Mouse (Mus musculus) hindbrain, embryonic 16.5 days (tissue): Measurements from ENCODE around the gene Dync2li1. TPM values are rescaled to one million over a fixed set of nuclear protein-coding genes. Genes with fewer than 3 reads are reported as not detected.

Source experiments
- ATAC-seq: fragments of 200-750 bp; cut with Nextera tagmentation; 2 replicates; pipeline ENCODE4 v1.8.0; 2017; ENCODE audit warnings: moderate TSS enrichment, moderate library complexity
- H3K27ac ChIP-seq: fragments of 300-500 bp; sonication (generic); 2 replicates; pipeline ENCODE4 v1.5.1; 2014; ENCODE audit warnings: low read depth, mild to moderate bottlenecking, control low read depth, low read length, moderate library complexity
- H3K27me3 ChIP-seq: fragments of 300-500 bp; sonication (generic); replicated peaks from 2 replicates; pipeline ENCODE4 v1.6.1; 2014; ENCODE audit warnings: low read length; ENCODE audit not compliant: control insufficient read depth, insufficient read depth
- H3K36me3 ChIP-seq: fragments of 300-500 bp; sonication (generic); 2 replicates; pipeline ENCODE4 v1.6.1; 2014; ENCODE audit warnings: mild to moderate bottlenecking, low read length, moderate library complexity, mixed read lengths; ENCODE audit not compliant: control insufficient read depth, insufficient read depth
- H3K4me1 ChIP-seq: fragments of 300-500 bp; sonication (generic); 2 replicates; pipeline ENCODE4 v1.6.1; 2014; ENCODE audit warnings: low read depth, low read length; ENCODE audit not compliant: control insufficient read depth, insufficient read depth
- H3K4me2 ChIP-seq: fragments of 300-500 bp; sonication (generic); 2 replicates; pipeline ENCODE4 v1.6.1; 2014; ENCODE audit warnings: mild to moderate bottlenecking, low read length, control low read depth, moderate library complexity
- H3K4me3 ChIP-seq: fragments of 300-500 bp; sonication (generic); 2 replicates; pipeline ENCODE4 v1.5.1; 2014; ENCODE audit warnings: mild to moderate bottlenecking, low read length, control low read depth, moderate library complexity
- H3K9ac ChIP-seq: fragments of 300-500 bp; sonication (generic); 2 replicates; pipeline ENCODE4 v1.6.1; 2014; ENCODE audit warnings: low read depth, mild to moderate bottlenecking, control low read depth, low read length, moderate library complexity
- H3K9me3 ChIP-seq: fragments of 300-500 bp; sonication (generic); 2 replicates; pipeline ENCODE4 v1.6.1; 2014; ENCODE audit warnings: mild to moderate bottlenecking, low read length, moderate library complexity; ENCODE audit not compliant: control insufficient read depth
- WGBS: fragments of 180-500 bp; shearing (Covaris S2); extraction: QIAGEN DNeasy Blood & Tissue Kit; methylation state at CpG from one replicate; pipeline ENCODE4 v1.1.7; 2014; 5-methylcytosine and 5-hydroxymethylcytosine counted together
- polyA plus RNA-seq: library from polyadenylated mRNA; unstranded; fragments of >200 nt; fragmentation: Nextera tagmentation; extraction: Ambion mirVana; gene quantifications from 2 replicates; pipeline ENCODE4 v1.2.1, GENCODE M21; 2015

Dync2li1 gene
- polyA plus RNA-seq = 39.0 and 40.0 TPM in 2 replicates

DNA sequence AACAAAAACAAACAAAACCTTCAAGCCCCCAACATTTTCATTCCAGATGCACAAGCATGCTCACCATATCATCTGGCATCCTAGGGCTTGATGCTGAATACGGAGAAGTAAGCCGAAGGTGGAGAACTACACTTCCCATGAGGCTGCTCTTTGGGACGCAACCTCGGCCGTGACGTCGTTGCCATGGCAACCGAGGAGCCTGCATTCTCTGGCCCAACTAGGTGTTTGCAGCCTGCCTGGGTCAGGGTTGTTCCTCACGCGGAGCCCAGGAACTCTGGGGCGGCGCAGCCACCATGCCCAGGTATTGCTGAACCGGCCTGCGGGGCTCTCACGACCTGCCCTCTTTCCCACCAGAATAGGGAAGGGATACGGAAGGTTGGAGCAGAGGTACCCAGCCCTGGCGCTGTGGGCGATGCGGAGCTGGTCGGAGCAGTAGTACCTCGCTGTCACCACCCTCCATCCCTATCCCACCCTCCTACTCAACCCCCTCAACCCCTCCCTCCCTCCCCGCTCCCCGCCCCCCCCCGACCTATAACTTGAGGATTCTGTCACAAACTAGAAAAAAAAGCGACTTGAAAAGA is at the start of gene Dync2li1:
TSS of gene Dync2li1 (plus strand) at position 221 of the 581 bp plus-strand sequence.
- ATAC-seq = peak; percentile 99
- Histone ChIP-seq H3K4me3 (peak within 1 kb of the TSS; percentile 69), H3K4me2 (peak within 1 kb of the TSS; percentile 58), H3K27ac (peak within 1 kb of the TSS; percentile 76; the same call in 1 of the 2 replicates), H3K4me1 (peaks cover 6% of the 10 kb centered on the region), H3K36me3 (no peaks in the 10 kb centered on the region), H3K27me3 (no peaks in the 10 kb centered on the region), H3K9me3 (no peaks in the 10 kb centered on the region), H3K9ac (peak within 1 kb of the TSS; percentile 77)
- under 1% methylated on average over 23 of the region's 25 CpGs for WGBS

GRCm38 (mm10) chr17:84576621-84577293 is 49.5 kb upstream of the Dync2li1 start:
- Histone ChIP-seq H3K9me3 (no peaks in the 10 kb centered on the region), H3K27me3 (no peaks in the 10 kb centered on the region), H3K4me1 (no peaks in the 10 kb centered on the region), H3K4me3 (no peak overlapping the region), H3K36me3 (no peaks in the 10 kb centered on the region; the same call in 1 of the 2 replicates), H3K9ac (no peak overlapping the region), H3K27ac (no peak overlapping the region), H3K4me2 (no peak overlapping the region)
- 83% methylated on average over 16 of the region's 16 CpGs for WGBS
- no peak for ATAC-seq

DNA sequence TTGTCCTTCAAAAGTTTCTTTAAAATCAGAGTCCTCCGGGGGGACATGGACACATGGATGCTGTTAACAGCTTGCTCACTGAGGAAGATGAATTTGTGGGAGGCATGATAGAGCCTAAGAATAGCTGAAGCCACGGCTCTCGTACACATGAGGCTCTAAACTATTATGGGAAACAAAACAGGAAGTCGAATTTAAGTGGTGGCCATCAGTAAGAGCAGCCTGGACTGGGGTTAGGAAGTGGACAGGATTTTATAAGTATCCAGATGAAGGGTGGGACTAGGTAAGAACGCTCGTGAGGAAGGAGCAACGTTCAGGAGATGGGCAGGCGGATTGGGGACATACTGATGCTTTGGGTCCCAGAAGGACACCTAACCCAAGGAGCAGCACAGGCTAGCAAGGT is 47.0 kb upstream of the Dync2li1 start:
- ATAC-seq = no peak
- Histone ChIP-seq H3K4me1 (no peaks in the 10 kb centered on the region), H3K36me3 (no peaks in the 10 kb centered on the region; the same call in 1 of the 2 replicates), H3K4me3 (no peak overlapping the region), H3K4me2 (no peak overlapping the region), H3K27me3 (no peaks in the 10 kb centered on the region), H3K9ac (no peak overlapping the region), H3K27ac (no peak overlapping the region), H3K9me3 (no peaks in the 10 kb centered on the region)
- WGBS = 83% methylated on average over 8 of the region's 8 CpGs

DNA sequence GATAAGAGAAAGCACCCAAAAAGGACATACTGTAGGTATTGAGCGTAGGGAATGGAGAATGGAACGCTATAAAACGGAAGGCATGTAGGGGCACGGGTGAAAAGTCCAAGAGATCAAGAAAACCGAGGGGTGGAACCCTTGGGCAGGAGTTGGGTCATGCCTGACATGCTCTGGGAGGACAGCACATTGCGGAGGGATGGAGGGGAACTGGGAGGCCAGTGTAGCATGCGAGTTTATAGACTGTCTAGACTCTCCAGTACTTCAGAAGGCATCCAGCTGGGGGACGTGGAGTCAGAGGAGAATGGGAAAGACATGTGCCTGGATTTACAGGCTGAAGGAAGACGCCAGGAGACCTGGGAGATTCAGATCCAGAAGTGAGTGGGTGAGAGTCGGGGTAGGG is 46.5 kb upstream of the Dync2li1 start:
- no peaks in the 10 kb centered on the region for H3K4me1 ChIP-seq
- no peaks in the 10 kb centered on the region; the same call in 1 of the 2 replicates for H3K36me3 ChIP-seq
- H3K4me3 ChIP-seq = no peak overlapping the region
- no peak overlapping the region for H3K4me2 ChIP-seq
- no peaks in the 10 kb centered on the region for H3K27me3 ChIP-seq
- H3K9me3 ChIP-seq = no peaks in the 10 kb centered on the region
- no peak overlapping the region for H3K27ac ChIP-seq
- ATAC-seq = no peak
- 87% methylated on average over 10 of the region's 10 CpGs for WGBS
- no peak overlapping the region for H3K9ac ChIP-seq

DNA sequence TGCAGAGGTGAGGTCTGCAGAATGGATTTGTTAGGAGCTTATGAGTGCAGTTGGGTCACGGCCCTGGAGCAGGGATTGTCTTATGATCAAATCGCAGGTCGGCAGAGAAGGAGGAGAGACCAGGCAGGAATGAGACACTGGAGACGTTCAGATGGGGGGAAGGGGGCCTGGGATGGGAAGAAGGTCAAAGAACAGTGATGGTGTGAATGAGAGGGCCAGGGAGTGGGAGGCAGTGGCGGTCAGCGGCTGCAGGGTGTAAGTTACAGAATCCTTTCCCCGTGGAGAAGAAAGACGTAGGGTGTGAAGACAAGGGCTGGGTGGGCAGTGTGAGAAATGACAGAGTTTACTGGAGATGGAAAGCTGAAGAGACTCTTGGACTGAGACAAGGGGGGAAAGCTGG is 45.5 kb upstream of the Dync2li1 start:
- no peak overlapping the region for H3K4me2 ChIP-seq
- H3K27ac ChIP-seq = no peak overlapping the region
- no peaks in the 10 kb centered on the region; the same call in 1 of the 2 replicates for H3K36me3 ChIP-seq
- no peak for ATAC-seq
- H3K9ac ChIP-seq = no peak overlapping the region
- no peaks in the 10 kb centered on the region for H3K9me3 ChIP-seq
- WGBS = 60% methylated on average over 8 of the region's 8 CpGs
- H3K4me3 ChIP-seq = no peak overlapping the region
- no peaks in the 10 kb centered on the region for H3K27me3 ChIP-seq
- no peaks in the 10 kb centered on the region for H3K4me1 ChIP-seq

DNA sequence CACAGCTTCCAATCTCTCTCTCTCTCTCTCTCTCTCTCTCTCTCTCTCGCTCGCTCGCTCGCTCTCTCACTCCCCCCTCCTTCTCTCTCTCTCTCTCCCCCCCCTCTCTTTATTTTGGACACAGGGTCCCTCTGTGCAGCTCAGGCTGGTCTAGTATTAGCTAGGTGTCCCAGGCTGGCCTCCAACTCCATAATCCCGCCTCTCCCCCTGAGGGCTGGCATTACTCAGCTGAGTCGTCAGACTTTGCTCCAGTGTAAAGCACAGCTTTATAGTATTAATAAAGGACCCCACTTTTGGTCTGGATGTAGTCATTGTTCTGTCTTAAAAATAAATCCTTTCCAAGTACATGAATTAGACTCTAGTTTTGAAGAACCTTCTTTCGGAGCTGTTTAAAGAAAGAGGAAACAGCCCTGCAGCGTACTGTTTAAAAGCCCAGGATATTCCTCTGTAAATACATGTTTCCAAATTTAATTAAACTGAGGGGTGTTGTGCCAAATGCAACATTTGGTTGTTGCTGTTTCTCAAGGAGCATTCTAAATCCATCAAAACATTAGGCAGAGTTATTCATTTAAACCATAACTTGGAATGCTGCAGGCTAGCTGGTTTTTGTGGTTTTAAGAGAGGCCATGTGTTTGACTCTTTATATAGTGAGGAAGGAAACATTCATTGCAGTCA is 44.4 kb upstream of the Dync2li1 start:
- Histone ChIP-seq H3K9me3 (no peaks in the 10 kb centered on the region), H3K27me3 (no peaks in the 10 kb centered on the region), H3K4me1 (no peaks in the 10 kb centered on the region), H3K36me3 (no peaks in the 10 kb centered on the region; the same call in 1 of the 2 replicates), H3K4me3 (no peak overlapping the region), H3K4me2 (no peak overlapping the region), H3K27ac (no peak overlapping the region), H3K9ac (no peak overlapping the region)
- ATAC-seq = no peak
- 71% methylated on average over 8 of the region's 8 CpGs for WGBS

DNA sequence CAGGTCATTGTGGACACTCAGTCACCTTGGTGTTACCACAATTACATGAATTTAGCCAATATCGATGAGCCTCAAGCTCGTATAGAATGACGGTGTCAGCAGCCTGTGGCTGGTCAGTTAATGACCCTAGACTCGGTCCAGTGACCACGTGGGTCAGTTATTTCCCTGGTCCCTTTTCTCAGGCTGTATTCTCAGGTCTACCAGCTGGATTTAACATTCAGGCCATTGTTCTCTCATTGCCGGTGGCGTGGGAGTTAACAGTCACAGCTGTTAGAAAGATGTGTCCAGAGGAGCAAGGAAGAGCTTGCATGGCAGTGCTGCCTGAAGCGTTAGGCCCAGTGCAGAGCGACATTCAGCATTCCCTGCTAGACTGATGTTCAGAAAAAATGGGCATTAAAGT is 42.2 kb upstream of the Dync2li1 start:
- WGBS = 62% methylated on average over 9 of the region's 9 CpGs
- no peaks in the 10 kb centered on the region for H3K4me1 ChIP-seq
- no peak overlapping the region for H3K27ac ChIP-seq
- no peak overlapping the region for H3K4me2 ChIP-seq
- no peak for ATAC-seq
- H3K9me3 ChIP-seq = no peaks in the 10 kb centered on the region
- no peaks in the 10 kb centered on the region for H3K27me3 ChIP-seq
- H3K9ac ChIP-seq = no peak overlapping the region
- no peak overlapping the region for H3K4me3 ChIP-seq
- no peaks in the 10 kb centered on the region; the same call in 1 of the 2 replicates for H3K36me3 ChIP-seq

- no peak overlapping the region for H3K9ac ChIP-seq
- H3K4me2 ChIP-seq = no peak overlapping the region
- H3K9me3 ChIP-seq = no peaks in the 10 kb centered on the region
- no peak for ATAC-seq
- no peaks in the 10 kb centered on the region for H3K4me1 ChIP-seq
- H3K27me3 ChIP-seq = no peaks in the 10 kb centered on the region
- H3K4me3 ChIP-seq = no peak overlapping the region
- no peaks in the 10 kb centered on the region; the same call in 1 of the 2 replicates for H3K36me3 ChIP-seq
- no peak overlapping the region for H3K27ac ChIP-seq
- 84% methylated on average over 8 of the region's 8 CpGs for WGBS
Observed at GRCm38 (mm10) chr17:84585104-84585503, 41.2 kb upstream of the Dync2li1 start.

GRCm38 (mm10) chr17:84590065-84590464 is 36.2 kb upstream of the Dync2li1 start:
- H3K4me2 ChIP-seq = no peak overlapping the region
- no peak overlapping the region for H3K27ac ChIP-seq
- no peak overlapping the region for H3K4me3 ChIP-seq
- H3K36me3 ChIP-seq = no peaks in the 10 kb centered on the region
- H3K9ac ChIP-seq = no peak overlapping the region
- H3K9me3 ChIP-seq = no peaks in the 10 kb centered on the region
- WGBS = 95% methylated on average over 7 of the region's 7 CpGs
- no peak for ATAC-seq
- H3K27me3 ChIP-seq = no peaks in the 10 kb centered on the region
- no peaks in the 10 kb centered on the region for H3K4me1 ChIP-seq
